Mouse (Mus musculus) liver, postnatal 0 days (tissue): ENCODE data around the gene Dnlz. TPM values are rescaled to one million over a fixed set of nuclear protein-coding genes. Genes with fewer than 3 reads are reported as not detected.

Experiments used
- ATAC-seq: fragments of 200-750 bp; cut with Nextera tagmentation; 2 replicates; pipeline ENCODE4 v1.8.0; 2017; ENCODE audit warnings: mild to moderate bottlenecking, moderate library complexity
- DNase-seq: peaks from one replicate; pipeline ENCODE4 v3.0.0-alpha.2; 2016
- H3K27ac ChIP-seq: fragments of 300-500 bp; sonication (generic); 2 replicates; pipeline ENCODE4 v1.5.1; 2014; ENCODE audit warnings: antibody characterized with exemption, moderate library complexity, mild to moderate bottlenecking, low read depth
- H3K27me3 ChIP-seq: fragments of 300-500 bp; sonication (generic); 2 replicates; pipeline ENCODE4 v1.6.1; 2014; ENCODE audit warnings: low read length, control low read depth, mixed read lengths; ENCODE audit not compliant: insufficient read depth
- H3K36me3 ChIP-seq: fragments of 300-500 bp; sonication (generic); replicated peaks from 2 replicates; pipeline ENCODE4 v1.6.1; 2014; ENCODE audit warnings: mild to moderate bottlenecking, control low read depth, low read length, moderate library complexity, mixed read lengths; ENCODE audit not compliant: insufficient read depth
- H3K4me1 ChIP-seq: fragments of 300-500 bp; sonication (generic); 2 replicates; pipeline ENCODE4 v1.6.1; 2014; ENCODE audit warnings: antibody characterized with exemption, mild to moderate bottlenecking, control low read depth; ENCODE audit not compliant: insufficient read depth
- H3K4me2 ChIP-seq: fragments of 300-500 bp; sonication (generic); 2 replicates; pipeline ENCODE4 v1.6.1; 2014; ENCODE audit warnings: low read depth, mild to moderate bottlenecking, low read length, moderate library complexity, mixed read lengths
- H3K4me3 ChIP-seq: fragments of 300-500 bp; sonication (generic); 2 replicates; pipeline ENCODE4 v1.5.1; 2014; ENCODE audit warnings: low read depth, low read length
- H3K9ac ChIP-seq: fragments of 300-500 bp; sonication (generic); replicated peaks from 2 replicates; pipeline ENCODE4 v1.6.1; 2014; ENCODE audit warnings: mild to moderate bottlenecking, moderate library complexity
- H3K9me3 ChIP-seq: fragments of 300-500 bp; sonication (generic); 2 replicates; pipeline ENCODE4 v1.6.1; 2016; ENCODE audit warnings: mild to moderate bottlenecking, control low read depth, low read length, mixed read lengths
- CTCF ChIP-seq: sonication (generic); IDR thresholded peaks from 2 replicates; pipeline ENCODE4 v1.5.1; 2016; ENCODE audit warnings: antibody characterized with exemption, low read depth
- EP300 ChIP-seq: IDR thresholded peaks from 2 replicates; pipeline ENCODE4 v1.6.1; 2016; ENCODE audit warnings: antibody characterized with exemption, low read depth, mild to moderate bottlenecking
- WGBS: fragments of 180-500 bp; shearing (Covaris S2); extraction: QIAGEN DNeasy Blood & Tissue Kit; methylation state at CpG from one replicate; pipeline ENCODE4 v1.1.7; 2014; ENCODE audit not compliant: insufficient replicate concordance; 5-methylcytosine and 5-hydroxymethylcytosine counted together
- polyA plus RNA-seq: library from polyadenylated mRNA; unstranded; fragments of >200 nt; fragmentation: Nextera tagmentation; extraction: Ambion mirVana; gene quantifications from 2 replicates; pipeline ENCODE4 v1.2.1, GENCODE M21; 2015

Gene Dnlz
- polyA plus RNA-seq, 1 experiment from 2014 or later, result 7.5 TPM

DNA sequence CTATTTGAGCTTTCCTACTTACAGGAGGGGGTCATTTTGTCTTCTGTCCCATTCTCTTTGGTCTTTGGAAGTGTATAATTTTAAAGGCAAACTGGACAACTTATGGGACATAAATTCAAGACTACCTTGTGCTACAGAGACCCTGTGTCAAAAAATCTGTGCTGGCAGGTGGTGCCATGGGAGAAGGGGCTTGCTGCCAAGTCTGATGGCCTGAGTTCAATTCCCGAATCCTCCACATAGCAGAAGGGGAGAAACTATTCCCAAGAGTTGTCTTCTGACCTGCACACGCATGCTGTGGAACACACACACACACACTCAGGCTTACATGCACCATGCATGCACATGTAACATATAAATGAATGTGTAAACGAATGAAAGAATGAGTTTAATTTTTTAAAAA is 45.2 kb downstream of the Dnlz start:
- ATAC-seq, result no peak
- no peak overlapping the region for H3K9ac ChIP-seq
- TF ChIP-seq CTCF (no peak), EP300 (no peak)

DNA sequence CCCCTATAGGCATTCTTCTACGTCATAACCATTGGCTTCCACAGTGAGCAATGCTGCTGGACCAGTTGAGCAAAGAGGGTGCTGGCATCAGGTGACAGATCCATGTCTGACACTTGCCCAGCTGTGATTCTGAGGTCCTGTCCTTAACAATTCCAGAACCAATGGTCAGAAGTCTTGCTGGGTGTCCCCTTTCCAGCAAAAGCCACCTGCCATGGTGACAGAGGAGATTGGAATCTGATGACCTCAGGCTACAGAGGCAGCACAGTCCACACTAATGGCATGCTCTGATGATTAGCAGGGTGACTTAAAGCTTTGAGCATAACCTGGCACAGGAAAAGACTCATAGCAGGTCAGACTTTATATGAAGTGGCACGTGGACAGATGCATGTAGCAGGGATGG is 46.4 kb downstream of the Dnlz start:
- ATAC-seq (no peak), DNase-seq (no peak)
- Histone ChIP-seq H3K9ac (no peak overlapping the region), H3K36me3 (no peaks in the 10 kb centered on the region), H3K27ac (no peak overlapping the region), H3K9me3 (no peaks in the 10 kb centered on the region; the same call in 1 of the 2 replicates), H3K4me3 (no peak overlapping the region), H3K4me1 (no peaks in the 10 kb centered on the region), H3K27me3 (no peaks in the 10 kb centered on the region), H3K4me2 (no peak overlapping the region)
- WGBS, result 69% methylated on average over 2 of the region's 2 CpGs
- no peak for TF ChIP-seq CTCF
- no peak for TF ChIP-seq EP300

More for the DNA sequence above, 45.2 kb downstream of the Dnlz start:
- no peaks in the 10 kb centered on the region for H3K27me3 ChIP-seq
- DNase-seq, result no peak
- no peak overlapping the region for H3K4me3 ChIP-seq
- no peaks in the 10 kb centered on the region for H3K4me1 ChIP-seq
- no peaks in the 10 kb centered on the region for H3K36me3 ChIP-seq
- no peak overlapping the region for H3K4me2 ChIP-seq
- H3K9me3 ChIP-seq, result no peaks in the 10 kb centered on the region; the same call in 1 of the 2 replicates
- WGBS, result 76% methylated on average over 3 of the region's 3 CpGs
- H3K27ac ChIP-seq, result no peak overlapping the region

DNA sequence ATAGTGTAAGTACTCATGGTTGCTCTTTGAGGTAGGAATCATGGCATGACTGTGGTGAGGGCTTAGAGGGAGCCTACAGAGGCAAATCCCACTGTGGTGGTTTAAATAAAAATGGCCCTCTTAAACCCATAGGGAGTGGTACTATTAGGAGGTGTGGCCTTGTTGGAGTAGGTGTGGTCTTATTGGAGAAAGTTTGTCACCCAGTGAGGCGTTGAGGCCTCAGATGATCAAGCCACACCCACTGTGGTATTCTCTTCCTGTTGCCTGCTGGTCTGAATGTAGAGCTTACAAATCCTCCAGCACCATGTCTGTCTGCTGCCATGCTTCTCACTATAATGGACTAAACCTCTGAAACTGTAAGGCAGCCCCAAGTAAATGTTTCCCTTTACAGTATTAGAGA is 47.2 kb downstream of the Dnlz start:
- H3K9me3 ChIP-seq, result no peaks in the 10 kb centered on the region; the same call in 1 of the 2 replicates
- DNase-seq, result no peak
- H3K27ac ChIP-seq, result no peak overlapping the region
- H3K9ac ChIP-seq, result no peak overlapping the region
- no peak for ATAC-seq
- WGBS, result 50% methylated on average over 1 of the region's 1 CpGs
- H3K4me1 ChIP-seq, result no peaks in the 10 kb centered on the region
- TF ChIP-seq EP300, result no peak
- no peak for TF ChIP-seq CTCF
- no peaks in the 10 kb centered on the region for H3K36me3 ChIP-seq
- H3K4me3 ChIP-seq, result no peak overlapping the region
- no peak overlapping the region for H3K4me2 ChIP-seq
- 0 out of 2 replicates have a peak, but pooled peaks cover 3% of the 10 kb centered on the region for H3K27me3 ChIP-seq

DNA sequence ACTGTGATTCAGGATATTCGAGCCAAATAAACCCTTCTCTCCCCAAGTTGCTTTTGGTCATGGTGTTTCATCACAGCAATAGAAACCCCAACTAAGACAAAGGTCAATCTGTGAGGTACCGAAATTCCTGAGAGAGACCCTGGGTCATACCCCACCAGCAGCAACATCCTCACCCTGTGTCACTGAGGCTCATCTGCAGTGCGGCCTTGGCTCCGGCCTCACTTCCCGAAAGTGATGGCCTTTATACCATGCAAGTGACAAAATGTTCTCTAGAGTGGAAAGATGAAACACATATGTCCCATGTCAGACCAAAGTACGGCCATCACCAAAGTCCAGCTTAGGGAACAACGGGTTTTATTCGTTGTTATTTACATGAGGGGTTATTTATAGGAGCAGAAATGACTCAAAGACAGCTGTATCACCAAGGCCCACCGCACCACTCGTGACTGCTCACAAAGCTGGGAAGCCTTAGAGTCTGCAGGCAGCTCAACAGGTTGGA is 49.9 kb downstream of the Dnlz start:
- DNase-seq (no peak), ATAC-seq (no peak)
- H3K27ac ChIP-seq, result no peak overlapping the region
- 70% methylated on average over 10 of the region's 10 CpGs for WGBS
- H3K4me3 ChIP-seq, result no peak overlapping the region
- H3K9me3 ChIP-seq, result no peaks in the 10 kb centered on the region; the same call in 1 of the 2 replicates
- no peak overlapping the region for H3K9ac ChIP-seq
- H3K4me2 ChIP-seq, result no peak overlapping the region
- 0 out of 2 replicates have a peak, but pooled peaks cover 3% of the 10 kb centered on the region for H3K27me3 ChIP-seq
- TF ChIP-seq CTCF (no peak), EP300 (no peak)
- H3K4me1 ChIP-seq, result no peaks in the 10 kb centered on the region
- no peaks in the 10 kb centered on the region for H3K36me3 ChIP-seq

DNA sequence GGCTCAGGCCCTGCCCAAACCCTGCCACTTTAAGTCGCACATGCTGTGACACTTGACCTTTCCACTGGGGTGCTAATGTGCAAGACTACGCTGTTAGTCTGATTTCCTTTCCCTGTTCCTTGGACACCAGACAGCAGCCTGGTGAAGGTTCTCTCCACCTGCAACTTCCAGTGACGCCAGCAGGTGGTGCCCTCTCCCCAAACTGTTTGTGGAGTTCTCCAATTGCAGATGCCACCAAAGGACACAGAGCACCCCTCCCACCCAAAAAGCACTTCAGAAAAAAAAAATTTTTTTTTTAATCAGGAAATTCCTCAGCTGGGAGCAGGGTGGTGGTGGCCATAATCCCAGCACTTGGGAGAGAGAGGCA is 51.1 kb downstream of the Dnlz start:
- 0 out of 2 replicates have a peak, but pooled peaks cover 3% of the 10 kb centered on the region for H3K27me3 ChIP-seq
- H3K4me2 ChIP-seq, result no peak overlapping the region
- no peaks in the 10 kb centered on the region; the same call in 1 of the 2 replicates for H3K9me3 ChIP-seq
- H3K36me3 ChIP-seq, result no peaks in the 10 kb centered on the region
- 2% methylated on average over 3 of the region's 3 CpGs for WGBS
- H3K4me1 ChIP-seq, result no peaks in the 10 kb centered on the region
- DNase-seq, result peak; percentile 83
- no peak for ATAC-seq
- no peak overlapping the region for H3K9ac ChIP-seq
- no peak overlapping the region for H3K4me3 ChIP-seq
- no peak overlapping the region for H3K27ac ChIP-seq
- TF ChIP-seq CTCF, result peak; percentile 88
- no peak for TF ChIP-seq EP300

DNA sequence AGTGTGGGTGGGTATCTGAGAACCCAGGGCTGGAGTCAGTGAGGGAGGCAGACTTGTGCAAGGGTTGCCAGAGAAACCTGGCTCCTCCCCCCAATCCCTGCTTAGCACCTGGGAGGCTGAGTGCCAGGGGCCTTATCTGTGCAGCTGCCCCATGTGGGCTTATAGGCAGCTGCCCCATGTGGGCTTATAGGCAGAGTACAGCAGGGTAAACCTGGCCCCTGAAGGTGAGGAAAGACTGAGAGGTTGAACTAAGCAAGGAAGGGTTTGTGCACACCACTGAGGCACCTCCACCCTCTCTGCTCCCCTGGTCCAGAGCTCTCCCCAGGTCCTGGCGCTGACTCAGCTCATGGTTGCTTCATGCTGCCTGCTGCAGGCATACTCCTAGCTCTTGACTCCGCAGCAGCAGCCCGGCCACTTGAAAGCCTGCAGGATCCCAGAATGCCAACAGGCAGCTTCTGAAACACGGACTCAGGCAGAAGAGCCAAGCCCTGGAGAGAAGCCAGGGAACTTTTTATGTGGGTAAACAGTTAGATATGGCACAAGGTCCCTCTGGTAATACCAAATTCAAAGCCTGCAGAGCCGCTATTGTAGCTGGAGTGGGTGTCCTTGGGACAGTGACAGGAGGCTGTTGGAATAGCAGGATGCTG is 51.6 kb downstream of the Dnlz start:
- Histone ChIP-seq H3K4me3 (no peak overlapping the region), H3K27ac (no peak overlapping the region), H3K36me3 (no peaks in the 10 kb centered on the region), H3K27me3 (0 out of 2 replicates have a peak, but pooled peaks cover 3% of the 10 kb centered on the region), H3K9ac (no peak overlapping the region), H3K4me2 (no peak overlapping the region), H3K9me3 (no peaks in the 10 kb centered on the region; the same call in 1 of the 2 replicates), H3K4me1 (no peaks in the 10 kb centered on the region)
- no peak for TF ChIP-seq CTCF
- TF ChIP-seq EP300, result no peak
- ATAC-seq (no peak), DNase-seq (no peak)
- 51% methylated on average over 5 of the region's 5 CpGs for WGBS
